Mouse (Mus musculus): ENCODE results near the gene Bax. TPM values are rescaled to one million over a fixed set of nuclear protein-coding genes. Genes with fewer than 3 reads are reported as not detected.

Bax gene
- polyA plus RNA-seq, 1 experiment from 2014 or later = 91.3 TPM

GRCm38 (mm10) chr7:45420615-45420919 lies 46.1 kb downstream of the Bax start, which contains the start of gene Lhb:
Lhb (plus strand) TSS chr7:45420820.
- Histone ChIP-seq H3K4me1 (ENCODE audit: control insufficient read depth, insufficient read depth, low read length) (peaks cover 13% of the 10 kb centered on the region), H3K9ac (ENCODE audit: low read depth, low read length) (no peak within 1 kb of the TSS), H3K36me3 (ENCODE audit: control insufficient read depth, insufficient read depth, low read length) (peaks cover 32% of the 10 kb centered on the region), H3K4me3 (ENCODE audit: low read depth, low read length) (no peak within 1 kb of the TSS), H3K9me3 (replicated peaks; ENCODE audit: control insufficient read depth, low read length) (no peaks in the 10 kb centered on the region), H3K27me3 (ENCODE audit: control insufficient read depth, insufficient read depth, low read length) (peaks cover 58% of the 10 kb centered on the region), H3K4me2 (peak within 1 kb of the TSS; percentile 34; the same call in 1 of the 2 replicates), H3K27ac (ENCODE audit: low read depth, low read length) (no peak within 1 kb of the TSS)
- ATAC-seq (replicated peaks; ENCODE audit: insufficient number of reproducible peaks, low FRiP score, low TSS enrichment) = no peak
- WGBS (ENCODE audit: insufficient replicate concordance) = 55% methylated on average over 6 of the region's 6 CpGs

GRCm38 (mm10) chr7:45419859-45420614 lies 46.7 kb downstream of the Bax start:
- 9% methylated on average over 27 of the region's 27 CpGs for WGBS (ENCODE audit: insufficient replicate concordance)
- H3K4me3 ChIP-seq (ENCODE audit: low read depth, low read length) = no peak overlapping the region
- ATAC-seq (replicated peaks; ENCODE audit: insufficient number of reproducible peaks, low FRiP score, low TSS enrichment) = no peak

GRCm38 (mm10) chr7:45417962-45418492 lies 48.7 kb downstream of the Bax start:
- Histone ChIP-seq H3K27ac (ENCODE audit: low read depth, low read length) (no peak overlapping the region), H3K4me3 (ENCODE audit: low read depth, low read length) (no peak overlapping the region), H3K27me3 (ENCODE audit: control insufficient read depth, insufficient read depth, low read length) (peaks cover 81% of the 10 kb centered on the region), H3K9me3 (replicated peaks; ENCODE audit: control insufficient read depth, low read length) (no peaks in the 10 kb centered on the region), H3K4me1 (ENCODE audit: control insufficient read depth, insufficient read depth, low read length) (peaks cover 32% of the 10 kb centered on the region), H3K36me3 (ENCODE audit: control insufficient read depth, insufficient read depth, low read length) (peaks cover 19% of the 10 kb centered on the region), H3K4me2 (peak overlapping the region; percentile 22; the same call in 1 of the 2 replicates), H3K9ac (ENCODE audit: low read depth, low read length) (0 out of 2 replicates have a peak overlapping the region, but pooled peaks have one; percentile 23)
- WGBS (ENCODE audit: insufficient replicate concordance) = 12% methylated on average over 13 of the region's 13 CpGs
- no peak for ATAC-seq (replicated peaks; ENCODE audit: insufficient number of reproducible peaks, low FRiP score, low TSS enrichment)

More at GRCm38 (mm10) chr7:45419859-45420614, 46.7 kb downstream of the Bax start:
- H3K36me3 ChIP-seq (ENCODE audit: control insufficient read depth, insufficient read depth, low read length) = peaks cover 29% of the 10 kb centered on the region
- peak overlapping the region; percentile 34; the same call in 1 of the 2 replicates for H3K4me2 ChIP-seq
- H3K9ac ChIP-seq (ENCODE audit: low read depth, low read length) = no peak overlapping the region
- H3K9me3 ChIP-seq (replicated peaks; ENCODE audit: control insufficient read depth, low read length) = no peaks in the 10 kb centered on the region
- peaks cover 17% of the 10 kb centered on the region for H3K4me1 ChIP-seq (ENCODE audit: control insufficient read depth, insufficient read depth, low read length)
- H3K27ac ChIP-seq (ENCODE audit: low read depth, low read length) = no peak overlapping the region
- H3K27me3 ChIP-seq (ENCODE audit: control insufficient read depth, insufficient read depth, low read length) = peaks cover 63% of the 10 kb centered on the region

DNA sequence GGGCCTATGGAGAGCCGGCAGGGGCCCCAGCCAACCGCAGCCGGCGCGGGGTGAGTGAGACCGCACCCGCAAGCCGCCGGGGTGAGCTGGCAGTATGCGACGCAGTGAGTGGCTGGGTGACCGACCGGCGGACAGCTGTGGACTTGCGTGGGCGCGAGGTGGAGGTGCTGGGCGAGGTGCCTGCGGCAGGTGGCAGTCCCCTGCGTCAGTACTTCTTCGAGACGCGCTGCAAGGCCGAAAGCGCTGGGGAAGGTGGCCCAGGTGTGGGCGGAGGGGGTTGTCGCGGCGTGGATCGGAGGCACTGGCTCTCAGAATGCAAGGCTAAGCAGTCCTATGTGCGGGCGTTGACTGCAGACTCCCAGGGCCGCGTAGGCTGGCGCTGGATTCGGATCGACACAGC lies 51.1 kb downstream of the Bax start:
- ATAC-seq (replicated peaks; ENCODE audit: insufficient number of reproducible peaks, low FRiP score, low TSS enrichment) = no peak
- Histone ChIP-seq H3K27me3 (ENCODE audit: control insufficient read depth, insufficient read depth, low read length) (peaks cover 85% of the 10 kb centered on the region), H3K9ac (ENCODE audit: low read depth, low read length) (0 out of 2 replicates have a peak overlapping the region, but pooled peaks have one; percentile 28), H3K4me1 (ENCODE audit: control insufficient read depth, insufficient read depth, low read length) (peaks cover 37% of the 10 kb centered on the region), H3K36me3 (ENCODE audit: control insufficient read depth, insufficient read depth, low read length) (no peaks in the 10 kb centered on the region), H3K27ac (ENCODE audit: low read depth, low read length) (no peak overlapping the region), H3K4me2 (peak overlapping the region; percentile 55), H3K9me3 (replicated peaks; ENCODE audit: control insufficient read depth, low read length) (no peaks in the 10 kb centered on the region), H3K4me3 (ENCODE audit: low read depth, low read length) (peak overlapping the region; percentile 24)
- WGBS (ENCODE audit: insufficient replicate concordance) = 11% methylated on average over 37 of the region's 37 CpGs

- H3K9ac ChIP-seq (ENCODE audit: low read depth, low read length) = no peak overlapping the region
- H3K36me3 ChIP-seq (ENCODE audit: control insufficient read depth, insufficient read depth, low read length) = no peaks in the 10 kb centered on the region
- no peak for ATAC-seq (replicated peaks; ENCODE audit: insufficient number of reproducible peaks, low FRiP score, low TSS enrichment)
- H3K9me3 ChIP-seq (replicated peaks; ENCODE audit: control insufficient read depth, low read length) = no peaks in the 10 kb centered on the region
- H3K4me1 ChIP-seq (ENCODE audit: control insufficient read depth, insufficient read depth, low read length) = peaks cover 31% of the 10 kb centered on the region
- peaks cover 84% of the 10 kb centered on the region for H3K27me3 ChIP-seq (ENCODE audit: control insufficient read depth, insufficient read depth, low read length)
- 32% methylated on average over 12 of the region's 12 CpGs for WGBS (ENCODE audit: insufficient replicate concordance)
- peak overlapping the region; percentile 55; the same call in 1 of the 2 replicates for H3K4me3 ChIP-seq (ENCODE audit: low read depth, low read length)
- no peak overlapping the region for H3K4me2 ChIP-seq
- H3K27ac ChIP-seq (ENCODE audit: low read depth, low read length) = no peak overlapping the region
Measured at GRCm38 (mm10) chr7:45414740-45415224, 51.9 kb downstream of the Bax start.

DNA sequence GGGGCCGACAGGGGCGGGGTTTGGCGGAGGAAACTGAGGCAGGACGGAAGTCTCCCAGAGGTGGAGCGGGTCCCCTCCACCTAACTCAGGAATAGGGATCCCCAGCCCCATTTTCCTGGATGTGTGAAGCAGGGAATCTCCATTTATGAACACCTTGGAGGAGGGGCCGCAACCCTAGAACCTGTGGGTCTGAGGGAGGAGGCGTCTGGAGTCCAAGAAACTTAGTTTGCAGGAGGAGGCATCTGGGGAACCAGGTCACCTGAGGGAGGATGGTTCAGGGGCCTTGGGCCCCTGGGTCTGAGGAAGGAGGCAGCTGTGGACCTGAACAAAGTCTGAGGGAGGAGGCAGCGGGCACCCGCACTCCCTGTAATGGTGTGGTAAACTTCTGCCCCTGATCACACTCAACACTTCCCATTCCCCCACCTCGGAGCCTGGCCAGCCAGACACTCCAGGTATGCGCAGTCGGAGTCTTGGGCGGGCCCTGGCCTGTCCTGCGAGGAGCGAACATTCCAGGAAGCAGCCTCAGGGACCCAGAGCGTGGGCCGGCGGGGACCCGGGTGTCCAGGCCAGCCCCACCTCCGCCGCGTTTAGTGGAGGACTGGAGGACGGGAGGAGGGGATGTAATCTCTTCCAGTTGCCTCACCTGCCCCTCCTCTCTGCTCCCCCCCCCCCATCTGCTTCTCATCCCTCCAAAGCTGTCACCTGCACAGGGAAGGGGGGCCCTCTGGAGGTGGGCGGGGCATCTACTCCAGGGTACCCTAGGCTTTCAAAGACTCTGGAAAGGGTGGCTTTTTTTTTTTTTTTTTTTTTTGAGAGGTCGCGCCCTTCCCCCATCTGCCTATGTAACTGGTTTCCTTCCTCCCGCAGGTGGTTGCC lies 52.6 kb downstream of the Bax start:
- Histone ChIP-seq H3K9ac (ENCODE audit: low read depth, low read length) (peak overlapping the region; percentile 70), H3K36me3 (ENCODE audit: control insufficient read depth, insufficient read depth, low read length) (no peaks in the 10 kb centered on the region)

DNA sequence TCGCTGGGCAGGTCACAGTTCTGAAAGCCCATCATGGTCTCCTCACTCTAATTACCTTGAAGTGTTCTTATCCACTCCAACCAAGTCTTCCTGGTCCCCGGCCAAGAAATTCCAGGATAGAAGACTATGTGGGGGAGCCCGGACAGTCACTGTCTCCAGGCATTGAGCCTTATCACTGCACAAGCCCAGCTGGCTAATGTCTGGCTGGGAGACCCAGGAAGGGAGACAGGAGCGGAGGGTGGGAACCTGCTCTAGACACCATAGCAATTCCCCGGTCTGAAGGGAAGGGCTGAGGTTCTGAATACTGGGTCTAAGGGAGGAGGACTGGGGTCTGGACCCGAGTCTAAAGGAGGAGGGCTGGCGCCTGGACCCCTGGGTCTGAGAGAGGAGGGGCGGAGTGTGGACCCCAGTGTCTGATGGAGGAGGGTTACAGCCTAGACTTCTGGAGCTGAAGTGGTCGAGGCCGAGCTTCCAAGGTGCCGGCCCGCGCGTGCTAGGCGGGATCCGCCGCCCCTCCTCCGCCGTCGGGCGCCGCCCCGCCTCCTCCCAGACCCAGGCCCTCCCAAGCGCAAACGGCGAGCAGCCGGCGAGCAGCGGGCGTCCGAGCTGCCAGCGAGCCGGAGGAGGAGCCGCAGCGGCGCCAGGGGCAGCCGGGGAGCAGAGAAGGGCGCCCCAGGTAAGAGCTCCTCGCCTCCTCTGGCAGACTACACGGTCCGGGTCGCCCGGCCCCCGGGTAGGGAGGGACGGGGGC lies 53.4 kb downstream of the Bax start, which contains the start of gene Ntf5:
TSS of gene Ntf5 (plus strand) at position 583 of the 751 bp plus-strand sequence.
- H3K4me1 ChIP-seq (ENCODE audit: control insufficient read depth, insufficient read depth, low read length) = peaks cover 30% of the 10 kb centered on the region
- 2% methylated on average over 40 of the region's 45 CpGs for WGBS (ENCODE audit: insufficient replicate concordance)
- peaks cover 82% of the 10 kb centered on the region for H3K27me3 ChIP-seq (ENCODE audit: control insufficient read depth, insufficient read depth, low read length)

More for the DNA sequence above, 52.6 kb downstream of the Bax start:
- peak overlapping the region; percentile 96 for H3K4me2 ChIP-seq
- H3K4me1 ChIP-seq (ENCODE audit: control insufficient read depth, insufficient read depth, low read length) = peaks cover 31% of the 10 kb centered on the region
- peak; percentile 3 for ATAC-seq (replicated peaks; ENCODE audit: insufficient number of reproducible peaks, low FRiP score, low TSS enrichment)
- 3% methylated on average over 27 of the region's 27 CpGs for WGBS (ENCODE audit: insufficient replicate concordance)
- peak overlapping the region; percentile 73 for H3K27ac ChIP-seq (ENCODE audit: low read depth, low read length)
- no peaks in the 10 kb centered on the region for H3K9me3 ChIP-seq (replicated peaks; ENCODE audit: control insufficient read depth, low read length)
- H3K27me3 ChIP-seq (ENCODE audit: control insufficient read depth, insufficient read depth, low read length) = peaks cover 82% of the 10 kb centered on the region
- H3K4me3 ChIP-seq (ENCODE audit: low read depth, low read length) = peak overlapping the region; percentile 55

More for the DNA sequence above, 53.4 kb downstream of the Bax start, which contains the start of gene Ntf5:
- Histone ChIP-seq H3K36me3 (ENCODE audit: control insufficient read depth, insufficient read depth, low read length) (no peaks in the 10 kb centered on the region), H3K4me2 (peak within 1 kb of the TSS; percentile 96), H3K9me3 (replicated peaks; ENCODE audit: control insufficient read depth, low read length) (no peaks in the 10 kb centered on the region), H3K4me3 (ENCODE audit: low read depth, low read length) (peak within 1 kb of the TSS; percentile 55), H3K27ac (ENCODE audit: low read depth, low read length) (peak within 1 kb of the TSS; percentile 73), H3K9ac (ENCODE audit: low read depth, low read length) (peak within 1 kb of the TSS; percentile 70)
- peak; percentile 53 for ATAC-seq (replicated peaks; ENCODE audit: insufficient number of reproducible peaks, low FRiP score, low TSS enrichment)

Measured in heart, embryonic 11.5 days (tissue).